ENCODE assay signal across 9 mouse cellular contexts in the genomic region with DNA sequence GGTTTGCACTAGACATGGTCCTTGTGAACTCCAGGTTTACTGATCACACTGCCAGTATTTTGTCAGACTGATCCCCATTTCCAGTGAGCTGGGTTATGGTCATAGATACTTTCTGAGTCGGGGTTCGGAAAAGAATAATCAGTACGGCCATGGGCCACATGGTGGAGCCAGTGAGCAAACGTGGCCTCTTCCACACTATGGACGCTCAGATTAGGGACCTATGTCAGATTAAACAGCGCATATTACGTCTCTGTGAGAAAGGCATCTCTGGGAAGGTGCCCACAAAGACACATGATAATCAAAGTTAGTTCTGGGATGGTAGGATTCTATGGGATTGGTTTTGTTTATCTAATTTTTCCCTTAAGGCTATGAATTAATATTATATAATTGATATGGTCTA. TPM values are rescaled to one million over a fixed set of nuclear protein-coding genes. Genes with fewer than 3 reads are reported as not detected.
DNase-seq lines count a peak whose midpoint lies in the region; ATAC-seq and TF ChIP-seq lines count a peak whose summit lies in the region.
"Had no signal": no experiment of that assay in that cellular context is flagged by ENCODE, and none has a peak within 500 bp of the region (broad histone marks: within the 10 kb centered on the region; RNA-seq: fewer than 3 reads in every experiment).

No protein-coding gene starts in this region.

- TF ChIP-seq POLR2A in small intestine, adult 2 months (IDR thresholded peaks at IDR 0.05; ENCODE audit: low read depth, low read length): no peak

- H3K9me3 ChIP-seq in heart, embryonic 11.5 days (replicated peaks; ENCODE audit: control insufficient read depth, low read length): no peaks in the 10 kb centered on the region
- H3K9me3 ChIP-seq in hindbrain, embryonic 13.5 days: no peaks in the 10 kb centered on the region
- no peaks in the 10 kb centered on the region for H3K9me3 ChIP-seq in midbrain, embryonic 10.5 days (replicated peaks)

- H3K36me3 ChIP-seq in heart, embryonic 11.5 days (ENCODE audit: control insufficient read depth, insufficient read depth, low read length): no peaks in the 10 kb centered on the region
- H3K36me3 ChIP-seq in hindbrain, embryonic 13.5 days: peaks cover 87% of the 10 kb centered on the region
- peaks cover 48% of the 10 kb centered on the region for H3K36me3 ChIP-seq in midbrain, embryonic 10.5 days
- H3K36me3 ChIP-seq in small intestine, adult 2 months (ENCODE audit: control insufficient read depth, insufficient read depth, low read length): no peaks in the 10 kb centered on the region

- peak; percentile 38 to 70 for DNase-seq in heart, postnatal 10 days
- peak; percentile 72 for DNase-seq in adrenal gland, postnatal 10 days
- peak; percentile 46 for DNase-seq in embryo, embryonic 9.5 days (ENCODE audit: extremely low spot score)
- DNase-seq in layer of hippocampus, postnatal 36 days: peak; percentile 56 to 66
- peak; percentile 44 for DNase-seq in midbrain, embryonic 10.5 days (ENCODE audit: low spot score)

- H3K27ac ChIP-seq in heart, embryonic 11.5 days (ENCODE audit: low read depth, low read length): no peak overlapping the region
- no peak overlapping the region for H3K27ac ChIP-seq in hindbrain, embryonic 13.5 days
- no peak overlapping the region for H3K27ac ChIP-seq in midbrain, embryonic 10.5 days (replicated peaks)
- no peak overlapping the region for H3K27ac ChIP-seq in small intestine, adult 2 months (ENCODE audit: insufficient read depth, low read depth, low read length)
- H3K27ac ChIP-seq: limb, embryonic 13.5 days had no signal

- no peaks in the 10 kb centered on the region for H3K4me1 ChIP-seq in heart, embryonic 11.5 days (ENCODE audit: control insufficient read depth, insufficient read depth, low read length)
- H3K4me1 ChIP-seq in hindbrain, embryonic 13.5 days (replicated peaks): no peaks in the 10 kb centered on the region
- H3K4me1 ChIP-seq in midbrain, embryonic 10.5 days: no peaks in the 10 kb centered on the region
- no peaks in the 10 kb centered on the region for H3K4me1 ChIP-seq in small intestine, adult 2 months (ENCODE audit: control insufficient read depth, insufficient read depth, insufficient read length, low read length)
- H3K4me1 ChIP-seq: limb, embryonic 13.5 days had no signal

- no peaks in the 10 kb centered on the region for H3K27me3 ChIP-seq in heart, embryonic 11.5 days (ENCODE audit: control insufficient read depth, insufficient read depth, low read length)
- no peaks in the 10 kb centered on the region for H3K27me3 ChIP-seq in hindbrain, embryonic 13.5 days
- H3K27me3 ChIP-seq in midbrain, embryonic 10.5 days (ENCODE audit: low read depth, poor library complexity, severe bottlenecking): no peaks in the 10 kb centered on the region
- H3K27me3 ChIP-seq in small intestine, adult 2 months (ENCODE audit: control insufficient read depth, insufficient read depth, low read length): no peaks in the 10 kb centered on the region
- H3K27me3 ChIP-seq: limb, embryonic 13.5 days had no signal

- H3K4me3 ChIP-seq in heart, embryonic 11.5 days (ENCODE audit: low read depth, low read length): no peak overlapping the region
- no peak overlapping the region for H3K4me3 ChIP-seq in hindbrain, embryonic 13.5 days
- H3K4me3 ChIP-seq in midbrain, embryonic 10.5 days: no peak overlapping the region
- no peak overlapping the region for H3K4me3 ChIP-seq in small intestine, adult 2 months (ENCODE audit: low read depth, low read length)
- H3K4me3 ChIP-seq: limb, embryonic 13.5 days had no signal

- intact Hi-C loops in heart, postnatal 10 days (cut with DNase I): loop anchor here (1.0 kb wide), 1 partner anchor 162 kb away; no protein-coding TSS in a partner anchor

- H3K9ac ChIP-seq in heart, embryonic 11.5 days (ENCODE audit: low read depth, low read length): no peak overlapping the region
- H3K9ac ChIP-seq in hindbrain, embryonic 13.5 days: no peak overlapping the region
- H3K9ac ChIP-seq: limb, embryonic 13.5 days had no signal

- no peak for ATAC-seq in heart, embryonic 11.5 days (replicated peaks; ENCODE audit: insufficient number of reproducible peaks, low FRiP score, low TSS enrichment)
- ATAC-seq in hindbrain, embryonic 13.5 days (ENCODE audit: low FRiP score): 0 out of 2 replicates have a peak, but pooled peaks have one; percentile 59

- H3K4me2 ChIP-seq in heart, embryonic 11.5 days: no peak overlapping the region
- H3K4me2 ChIP-seq in hindbrain, embryonic 13.5 days: no peak overlapping the region
- H3K4me2 ChIP-seq: limb, embryonic 13.5 days had no signal

- TF ChIP-seq CTCF in small intestine, adult 2 months (IDR thresholded peaks at IDR 0.05; ENCODE audit: extremely low read depth, insufficient read length, insufficient replicate concordance, low read depth, low read length): peak; percentile 63; the same call in 1 of the 2 replicates

- 29% methylated on average over 7 of the region's 7 CpGs for WGBS in heart, embryonic 11.5 days (ENCODE audit: insufficient replicate concordance)
- WGBS in hindbrain, embryonic 13.5 days: 26% methylated on average over 7 of the region's 7 CpGs
- WGBS in midbrain, embryonic 10.5 days: 35% methylated on average over 7 of the region's 7 CpGs
- 14% methylated on average over 7 of the region's 7 CpGs for WGBS in small intestine, adult 2 months

RNA-seq across cellular contexts. Expression of gene Fndc9, which starts 33.7 kb away (rescaled TPM):
- not detected for total RNA-seq in heart, postnatal 10 days (2021)
- polyA plus RNA-seq in heart, embryonic 11.5 days (2014; fragmentation: Nextera tagmentation; extraction: Ambion mirVana): not detected in 2 replicates
- not detected for total RNA-seq in adrenal gland, postnatal 10 days (2021)
- polyA plus RNA-seq in hindbrain, embryonic 13.5 days (2015; fragmentation: Nextera tagmentation; extraction: Ambion mirVana): 1.7 TPM in 2 replicates
- total RNA-seq in layer of hippocampus, postnatal 36 days (2021): 1 to 10 TPM in 1 of 2 experiments, under 1 TPM in 1; 0.92 to 1.3 TPM
- polyA plus RNA-seq in midbrain, embryonic 10.5 days (2016; fragmentation: Nextera tagmentation; extraction: Ambion mirVana): 0.51 and 0.75 TPM in 2 replicates
- polyA plus RNA-seq in small intestine, adult 2 months (2012; rRNA removed): not detected in 2 replicates

RNA-seq across cellular contexts. Expression of gene Cyfip2, which starts 43.7 kb away (rescaled TPM):
- total RNA-seq in heart, postnatal 10 days (2021): 10 to 100 TPM; 29.5 to 35.3 TPM
- polyA plus RNA-seq in heart, embryonic 11.5 days (2014; fragmentation: Nextera tagmentation; extraction: Ambion mirVana): 5.6 and 5.7 TPM in 2 replicates
- 10 to 100 TPM; 35.4 to 39.7 TPM for total RNA-seq in adrenal gland, postnatal 10 days (2021)
- 74.9 and 83.6 TPM in 2 replicates for polyA plus RNA-seq in hindbrain, embryonic 13.5 days (2015; fragmentation: Nextera tagmentation; extraction: Ambion mirVana)
- total RNA-seq in layer of hippocampus, postnatal 36 days (2021): 100 to 1,000 TPM; 491 to 500 TPM
- polyA plus RNA-seq in midbrain, embryonic 10.5 days (2016; fragmentation: Nextera tagmentation; extraction: Ambion mirVana): 20.4 and 27.9 TPM in 2 replicates
- 3.3 and 3.8 TPM in 2 replicates for polyA plus RNA-seq in small intestine, adult 2 months (2012; rRNA removed)
